Mouse (Mus musculus) layer of hippocampus, adult 8-10 months (tissue): ENCODE measurements around the gene Vmn2r93. TPM values are rescaled to one million over a fixed set of nuclear protein-coding genes. Genes with fewer than 3 reads are reported as not detected.

Source experiments
- DNase-seq, 2 experiments: peaks; one replicate each; pipeline ENCODE4 v3.0.0; 2022; ENCODE audit warnings: low spot score in 2 of 2
- total RNA-seq, 4 experiments: library from RNA; stranded (reverse); gene quantifications; 2 replicates each; pipeline ENCODE4 v1.2.4; 2022

Vmn2r93 gene
- not detected for total RNA-seq

DNA sequence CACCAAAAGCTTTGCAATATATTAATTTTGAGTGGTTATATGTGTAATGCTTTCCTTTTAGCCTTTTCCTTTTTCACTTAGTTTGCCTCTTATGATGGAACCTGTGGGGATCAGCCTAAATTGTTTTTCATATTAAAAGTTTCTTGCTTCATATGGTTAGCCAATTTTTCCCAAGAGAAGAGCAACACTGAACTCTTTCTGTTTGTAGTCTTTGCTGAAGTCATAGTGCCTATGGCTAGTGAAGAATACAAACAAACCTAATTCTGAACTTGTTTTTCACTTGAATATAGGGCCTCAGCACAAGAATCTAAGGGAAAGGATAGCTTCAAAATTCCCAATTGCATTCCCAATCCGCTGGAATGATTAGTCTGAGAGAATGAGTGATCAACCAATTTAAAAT, at the start of gene Vmn2r93:
Gene Vmn2r93 (plus strand): TSS at position 301 of the 400 bp plus-strand sequence.
- no peak for DNase-seq

DNA sequence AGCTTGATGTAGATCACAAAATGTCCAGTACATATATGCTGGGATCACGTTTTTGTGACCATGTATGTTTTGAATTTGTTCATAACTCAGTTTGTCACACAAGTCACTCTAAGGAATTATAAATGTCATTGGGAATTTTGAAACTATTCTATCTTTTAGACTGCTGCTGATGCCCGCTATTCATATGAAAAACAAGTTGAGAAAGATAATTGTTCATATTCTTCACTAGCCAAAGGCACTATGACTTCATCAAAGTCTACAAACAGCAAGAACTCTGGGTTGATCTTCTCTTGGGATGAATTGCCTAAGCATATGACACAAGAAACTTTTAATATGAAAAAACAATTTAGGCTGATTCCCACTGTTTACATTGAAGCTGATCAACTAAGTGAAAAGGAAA, 20.2 kb upstream of the Vmn2r93 start, which contains the start of gene Vmn2r94:
Gene Vmn2r94 (minus strand): TSS at position 101 of the 400 bp plus-strand sequence.
- DNase-seq = no peak

DNA sequence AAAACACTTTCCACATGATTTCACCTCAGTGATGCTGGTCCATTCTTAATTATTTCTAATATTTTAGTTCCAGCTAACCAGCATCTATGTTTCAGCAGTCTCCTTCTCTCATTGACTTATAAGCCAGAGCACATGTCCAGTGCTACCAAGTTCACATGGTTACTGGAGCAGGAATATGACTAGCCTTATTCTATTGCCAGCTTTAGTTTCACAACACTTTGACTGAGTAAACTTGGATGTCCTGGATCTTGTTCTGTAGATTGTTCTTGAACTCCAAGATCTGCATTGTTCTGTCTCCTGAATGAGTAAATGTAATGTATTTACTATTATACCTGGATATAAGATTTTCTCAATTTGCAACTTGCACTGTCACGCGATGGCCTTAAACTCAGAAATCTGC, 25.1 kb downstream of the Vmn2r93 start:
- no peak for DNase-seq

DNA sequence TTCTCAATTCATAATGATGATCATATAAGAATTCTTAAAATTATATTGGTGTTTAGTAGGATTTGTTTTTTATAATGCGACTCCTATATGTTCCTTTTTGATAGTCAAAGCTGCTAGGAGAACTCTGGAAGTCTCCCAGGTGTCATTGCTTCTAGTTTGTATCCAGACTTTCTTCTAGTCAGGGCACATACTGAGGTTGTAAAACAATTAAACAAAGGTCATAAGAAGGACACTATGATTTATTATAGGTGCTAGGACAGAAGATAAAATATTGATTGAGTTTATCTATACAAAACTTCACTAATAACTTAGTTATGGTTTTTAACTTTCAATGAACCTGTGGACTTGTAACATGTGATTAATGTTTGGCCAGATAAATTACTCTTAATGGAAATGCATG, 62.1 kb downstream of the Vmn2r93 start:
- no peak for DNase-seq

DNA sequence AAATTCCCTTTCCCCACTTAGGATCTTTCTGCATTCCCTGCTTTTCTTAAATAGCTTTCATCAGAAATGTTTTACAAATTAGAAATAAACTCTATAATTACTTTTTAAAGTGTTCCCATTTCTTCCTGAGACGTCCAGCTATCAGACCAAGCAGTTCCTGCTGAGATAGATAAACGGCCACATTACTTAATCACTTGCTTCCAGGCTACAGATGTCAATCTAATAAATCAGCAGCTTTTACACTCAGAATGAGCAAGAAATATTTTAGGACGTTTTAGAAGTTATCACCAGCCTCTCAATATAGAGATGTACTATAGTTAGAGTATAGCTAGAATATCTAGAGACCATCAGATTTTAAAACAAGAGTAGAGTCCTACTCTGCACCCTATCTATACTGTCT, 62.7 kb downstream of the Vmn2r93 start:
- DNase-seq = no peak

Other genes with a start within 250 kb of the Vmn2r93 start
- gene Vmn2r124, start 248.7 kb upstream of the Vmn2r93 start, total RNA-seq = under 1 TPM in 2 of 4 experiments, not detected in 2; 0.06 to 0.10 TPM
- not detected for gene Vmn2r91, start 213.1 kb upstream of the Vmn2r93 start, total RNA-seq
- not detected for gene Vmn2r92, start 146.2 kb upstream of the Vmn2r93 start, total RNA-seq
- gene Vmn2r94, start 20.3 kb upstream of the Vmn2r93 start, total RNA-seq = not detected
- not detected for gene Vmn2r95, start 126.0 kb downstream of the Vmn2r93 start, total RNA-seq